Mouse (Mus musculus): ENCODE measurements around the gene Comtd1. TPM values are rescaled to one million over a fixed set of nuclear protein-coding genes. Genes with fewer than 3 reads are reported as not detected.

Gene Comtd1
- 22.9 and 23.3 TPM in 2 replicates for polyA plus RNA-seq (2012; rRNA removed)

GRCm38 (mm10) chr14:21848166-21849154 lies at the start of gene Comtd1:
Comtd1 (minus strand) TSS chr14:21848977.

GRCm38 (mm10) chr14:21824938-21825337 lies 23.8 kb downstream of the Comtd1 start, which contains the start of gene Vdac2:
Vdac2 (plus strand) TSS chr14:21825238.

Other genes with a start within 250 kb of the Comtd1 start
- 0.13 TPM in 1 of 2 replicates, not detected in the other for gene Dupd1, start 134.4 kb downstream of the Comtd1 start, polyA plus RNA-seq (2012; rRNA removed)
- 19.2 and 20.0 TPM in 2 replicates for gene Samd8, start 98.4 kb downstream of the Comtd1 start, polyA plus RNA-seq (2012; rRNA removed)
- 0.21 and 0.35 TPM in 2 replicates for gene Dusp13, start 97.8 kb downstream of the Comtd1 start, polyA plus RNA-seq (2012; rRNA removed)
- gene Vdac2, start 23.7 kb downstream of the Comtd1 start, polyA plus RNA-seq (2012; rRNA removed), result 152 TPM in 2 replicates
- gene Zfp503, start 140.6 kb upstream of the Comtd1 start, polyA plus RNA-seq (2012; rRNA removed), result 17.0 and 22.3 TPM in 2 replicates
- gene Lrmda, start 170.7 kb upstream of the Comtd1 start, polyA plus RNA-seq (2012; rRNA removed), result 0.08 and 0.12 TPM in 2 replicates